Mouse (Mus musculus): Measurements from ENCODE around the gene Glis3. TPM values are rescaled to one million over a fixed set of nuclear protein-coding genes. Genes with fewer than 3 reads are reported as not detected.

Glis3 gene
- total RNA-seq, 2 experiments from 2014 or later = 2.1 to 2.3 TPM

DNA sequence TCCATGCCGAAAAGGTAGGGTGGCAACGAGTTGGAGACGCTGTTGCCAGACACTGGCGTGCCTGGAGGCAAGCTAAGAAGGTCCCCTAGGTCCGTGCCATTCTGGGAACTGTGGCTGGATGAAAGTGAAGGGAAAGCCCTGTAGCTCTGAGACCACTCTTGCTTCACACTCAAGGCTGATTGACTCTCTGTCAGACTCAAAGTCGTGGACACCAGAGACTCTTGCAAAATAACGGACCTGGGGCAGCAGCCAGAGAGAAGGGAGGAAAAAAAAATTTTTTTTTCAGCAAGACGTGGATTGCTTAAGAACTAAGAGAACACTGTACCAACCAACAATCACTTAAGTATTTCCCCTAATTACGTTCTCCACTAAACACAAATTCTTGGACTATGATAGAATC is 148.1 kb downstream of the Glis3 start:
- DNase-seq = no peak

DNA sequence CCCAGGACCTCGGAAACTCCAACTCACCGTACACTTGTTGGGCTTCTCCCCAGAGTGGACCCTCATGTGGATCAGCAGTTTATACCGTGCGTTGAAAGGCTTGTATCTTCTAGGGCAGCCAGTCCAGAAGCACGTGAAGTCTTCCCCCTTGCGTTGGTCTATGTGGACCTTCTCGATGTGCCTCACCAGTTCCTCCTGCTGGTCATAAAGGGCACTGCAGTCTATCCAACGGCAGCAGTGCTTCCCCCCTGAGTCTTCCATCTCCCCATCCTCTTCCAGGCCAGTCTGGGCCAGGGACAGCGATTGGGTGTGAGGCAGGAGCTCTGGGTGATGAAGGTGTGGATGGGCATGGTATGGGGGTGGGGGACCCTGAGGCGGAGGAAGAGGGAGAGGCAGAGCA is 149.0 kb downstream of the Glis3 start:
- DNase-seq = peak; percentile 72

DNA sequence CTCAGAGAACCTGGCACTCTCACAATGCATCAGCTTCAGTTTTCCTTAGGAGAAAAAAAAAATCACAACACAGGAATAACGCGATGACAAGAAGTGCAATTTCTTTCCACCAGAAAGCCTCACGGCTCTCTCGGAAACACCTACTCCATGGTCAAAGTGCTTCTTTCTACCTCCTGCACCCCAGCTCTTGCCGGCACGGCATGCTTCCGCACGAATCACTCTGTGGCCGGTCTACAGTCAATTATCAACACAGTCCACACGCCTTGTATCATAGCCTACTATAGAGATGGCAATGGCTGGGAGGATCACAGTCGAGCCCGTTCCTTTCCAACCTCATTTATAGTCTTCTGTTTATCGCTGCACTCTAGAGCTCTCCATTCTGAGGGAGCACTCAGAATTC is 150.9 kb downstream of the Glis3 start:
- no peak for DNase-seq

DNA sequence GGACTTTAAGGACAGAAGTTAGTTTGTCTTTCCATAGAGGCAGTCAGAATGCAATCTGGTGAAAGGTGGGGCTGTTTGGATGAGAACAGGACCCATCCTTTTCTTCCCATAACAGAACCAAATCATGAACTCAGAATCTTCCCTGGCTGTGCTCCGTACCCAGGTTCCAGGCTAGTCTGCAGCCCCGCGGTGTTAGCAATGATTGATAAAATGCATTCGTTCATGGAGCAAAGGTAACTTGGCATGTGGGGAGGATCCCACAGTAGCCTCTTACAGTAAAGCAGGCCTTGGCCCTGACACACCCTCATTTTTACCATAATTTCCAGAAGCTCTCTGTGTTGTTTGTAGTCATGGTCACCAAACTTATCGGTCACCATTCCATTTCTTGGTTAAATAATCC is 152.4 kb downstream of the Glis3 start:
- no peak for DNase-seq

DNA sequence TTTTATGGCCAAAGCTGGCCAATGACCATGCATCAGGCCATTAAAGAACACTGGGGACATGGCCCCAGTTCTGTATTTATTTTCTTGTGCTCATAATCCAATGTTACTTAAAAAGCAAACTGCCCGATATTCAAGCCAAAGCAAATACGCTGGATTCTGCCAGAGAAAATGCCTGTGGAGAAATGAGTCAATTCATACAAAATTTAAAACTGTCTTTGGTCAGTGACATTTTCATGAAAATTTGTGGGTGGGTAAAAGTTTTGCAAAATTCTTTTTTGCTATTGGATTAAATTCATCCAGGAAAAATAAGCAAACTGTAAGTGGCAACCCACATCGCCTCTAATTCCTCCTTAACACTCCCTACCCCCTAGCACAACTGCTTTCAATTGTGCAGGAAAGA is 154.5 kb downstream of the Glis3 start:
- no peak for DNase-seq

DNA sequence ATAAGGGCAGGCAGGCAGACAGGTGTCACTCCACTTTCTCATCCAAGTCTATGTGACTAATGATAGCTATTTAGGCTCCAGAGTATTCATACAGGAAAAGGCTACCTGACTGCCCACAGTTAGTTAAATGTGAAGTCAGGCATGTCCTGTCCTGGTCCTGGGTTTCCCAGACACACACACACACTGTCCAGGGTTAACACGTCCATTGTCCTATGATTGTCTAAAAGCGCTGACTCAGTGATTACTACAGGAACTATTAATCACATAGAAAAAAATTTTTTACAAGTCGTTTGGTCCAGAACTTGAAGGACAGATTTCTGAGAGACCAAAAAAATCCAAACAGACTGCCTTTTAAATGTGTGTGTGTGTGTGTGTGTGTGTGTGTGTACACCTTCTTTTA is 157.6 kb downstream of the Glis3 start:
- no peak for DNase-seq

DNA sequence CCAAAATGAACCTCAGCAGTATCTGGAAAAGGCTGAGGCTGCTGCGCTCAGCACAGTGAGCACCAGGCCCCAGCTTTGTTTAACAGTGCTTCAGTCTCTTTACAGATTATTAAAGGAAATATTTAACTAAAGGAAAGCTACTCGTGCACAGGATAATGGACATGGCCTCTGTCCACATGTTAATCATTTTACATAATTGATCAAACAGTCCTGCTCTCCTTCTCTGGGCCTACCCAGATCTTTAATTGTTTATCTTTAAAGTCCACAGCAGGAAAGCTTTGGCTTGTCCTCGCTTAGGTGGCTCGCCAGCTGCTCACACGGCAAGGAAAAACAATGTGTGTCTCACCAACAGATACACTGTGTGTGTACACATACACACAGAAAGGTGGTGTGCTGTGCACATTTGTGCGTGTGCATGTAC is 159.1 kb downstream of the Glis3 start:
- DNase-seq = no peak

DNA sequence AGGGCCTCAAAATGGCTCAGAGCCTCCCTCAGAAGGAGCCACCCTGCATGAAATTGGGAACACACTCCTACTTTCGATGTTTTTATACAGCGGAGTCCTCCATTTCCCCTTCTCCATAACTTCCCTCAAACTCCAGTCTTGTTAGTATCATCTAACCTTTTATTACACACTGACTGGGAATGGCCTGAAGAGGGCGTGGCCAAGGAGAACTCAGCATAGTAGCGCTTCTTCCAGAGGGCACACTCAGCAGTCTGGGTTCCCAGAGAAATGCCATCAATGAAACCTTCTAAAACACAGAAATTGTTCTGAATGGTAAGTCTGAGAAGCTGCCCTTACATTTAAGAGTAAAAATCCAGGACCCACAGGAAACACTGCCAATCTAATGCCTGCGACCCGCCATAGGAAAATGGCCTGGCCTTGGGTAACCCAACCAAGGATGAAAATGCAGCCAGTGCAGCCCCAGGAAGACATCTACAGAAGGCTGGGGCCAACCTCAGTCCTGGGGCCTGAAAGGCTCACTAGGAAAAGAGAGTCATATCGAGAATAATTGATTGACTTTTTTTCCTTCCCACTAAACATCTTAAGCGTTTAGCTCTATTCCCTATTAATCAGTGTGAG is 159.6 kb downstream of the Glis3 start:
- no peak for DNase-seq

DNA sequence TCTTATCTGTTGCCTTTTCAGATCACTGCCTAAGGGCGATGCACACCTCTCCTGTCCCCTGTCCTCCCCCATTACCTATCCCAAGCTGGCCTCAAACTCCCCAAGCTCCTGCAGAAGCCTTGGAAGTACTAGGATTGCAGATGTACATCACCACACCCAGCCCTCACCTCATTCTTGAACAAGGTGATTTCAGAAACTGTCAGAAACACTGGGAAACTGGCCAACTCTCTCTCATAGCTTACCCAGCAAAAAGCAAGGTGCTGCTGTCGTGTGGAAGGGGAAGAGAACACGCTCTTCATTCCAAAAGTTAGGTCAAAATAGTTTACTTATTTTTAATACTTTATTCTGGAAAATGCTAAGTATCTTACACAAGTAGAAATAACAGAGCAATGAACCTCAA is 160.6 kb downstream of the Glis3 start:
- DNase-seq = no peak

DNA sequence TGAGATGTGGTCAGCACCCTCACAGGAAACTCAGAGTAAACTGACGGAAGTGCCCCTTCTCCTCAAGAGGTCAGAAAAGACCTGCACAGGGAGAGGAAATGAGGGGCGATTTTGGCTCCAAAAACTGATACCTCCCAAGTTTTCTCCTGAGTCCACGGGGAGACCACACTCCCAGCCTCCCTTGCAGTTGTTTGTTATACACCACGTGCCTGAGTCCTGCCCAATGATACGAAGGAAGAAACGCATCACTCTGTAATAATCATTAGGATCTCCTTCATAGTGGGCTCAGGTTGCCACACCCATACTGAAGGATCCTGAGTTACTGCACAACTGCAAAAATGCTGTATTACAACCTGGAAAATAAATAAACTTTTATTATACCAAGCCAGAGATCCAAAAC is 161.0 kb downstream of the Glis3 start:
- no peak for DNase-seq

DNA sequence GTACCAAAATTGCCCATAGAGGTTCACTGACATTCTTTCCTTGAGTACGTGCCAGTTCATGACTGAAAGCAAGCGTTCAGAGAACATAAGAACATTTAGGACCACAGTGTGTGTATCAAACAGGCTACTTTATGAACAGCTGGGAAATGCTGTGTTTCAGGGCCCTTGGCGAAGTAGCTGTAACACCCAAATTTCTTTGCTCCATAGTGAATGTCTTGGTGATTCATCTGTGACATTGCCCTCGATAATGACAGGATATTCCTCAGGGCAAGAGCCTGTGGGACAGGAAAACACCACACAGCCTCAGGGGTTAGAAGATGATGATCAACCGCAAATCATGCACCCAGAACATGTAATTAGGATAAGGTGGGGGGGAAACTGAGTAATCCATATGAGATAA is 161.6 kb downstream of the Glis3 start:
- no peak for DNase-seq

DNA sequence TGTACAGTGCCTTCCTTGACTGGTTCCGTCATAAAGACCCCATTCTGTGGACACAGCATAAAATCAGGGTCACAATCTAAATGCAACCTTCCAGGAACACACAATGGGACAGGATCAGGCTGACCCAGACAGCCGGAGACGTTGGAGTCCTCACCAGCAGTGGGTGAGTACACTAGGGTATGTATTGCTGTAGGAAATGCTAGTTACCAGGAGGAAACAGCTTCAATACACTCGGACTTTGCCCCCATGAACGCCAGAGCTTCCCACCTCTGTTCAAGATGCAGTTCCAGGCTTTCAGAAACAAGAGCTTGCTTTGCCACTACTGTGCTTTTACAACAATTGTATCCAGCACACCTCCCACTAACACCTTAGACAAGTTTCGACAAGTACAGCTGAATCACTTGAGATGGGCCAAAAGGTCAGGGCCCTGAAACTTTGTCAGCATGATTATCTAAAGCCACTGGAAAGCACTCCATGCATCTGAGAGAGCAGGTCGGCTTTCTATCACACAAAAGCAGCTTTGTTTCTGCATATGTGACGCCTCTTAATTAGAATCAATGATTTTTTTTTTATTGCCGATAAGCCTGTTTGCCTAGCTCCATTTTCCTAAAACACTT is 162.3 kb downstream of the Glis3 start:
- DNase-seq = no peak

DNA sequence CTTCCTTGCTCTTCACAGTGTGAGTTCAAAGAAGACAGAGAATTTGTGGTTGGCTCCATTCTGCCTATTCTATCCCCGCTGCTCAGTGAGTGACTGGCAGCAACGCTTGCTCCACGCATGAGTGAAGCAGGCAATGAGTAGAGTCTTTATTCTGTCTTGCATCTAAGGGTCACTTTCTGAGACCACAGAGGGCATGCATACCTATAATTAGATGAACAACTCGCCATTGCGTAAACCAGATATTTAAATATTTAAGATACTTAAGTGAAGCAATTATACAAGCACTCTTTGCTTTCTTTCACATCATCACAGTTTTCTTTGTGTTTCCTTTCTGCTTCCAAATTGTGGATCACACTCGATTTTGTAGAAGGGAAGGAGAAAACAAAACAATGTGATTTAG is 163.4 kb downstream of the Glis3 start:
- DNase-seq = no peak

DNA sequence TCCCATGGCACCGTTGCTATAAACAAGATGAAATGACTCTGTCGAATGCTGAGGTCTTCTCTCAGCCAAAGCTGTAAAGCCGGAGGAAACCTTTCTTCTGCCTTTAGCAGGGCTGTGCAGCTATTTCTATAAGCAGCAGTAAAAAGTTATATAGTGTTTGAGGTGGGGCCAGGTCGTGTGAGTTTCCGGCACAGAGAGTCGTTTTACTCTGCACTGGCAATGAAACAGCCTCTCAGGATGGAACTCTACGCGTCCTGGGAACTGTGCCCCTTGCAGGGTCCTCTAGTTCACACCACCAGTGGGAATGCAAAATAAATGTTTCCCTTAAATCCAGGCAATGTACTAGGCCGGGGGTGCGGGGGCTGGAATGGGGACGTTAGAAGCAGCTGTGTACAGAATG is 167.4 kb downstream of the Glis3 start:
- no peak for DNase-seq

DNA sequence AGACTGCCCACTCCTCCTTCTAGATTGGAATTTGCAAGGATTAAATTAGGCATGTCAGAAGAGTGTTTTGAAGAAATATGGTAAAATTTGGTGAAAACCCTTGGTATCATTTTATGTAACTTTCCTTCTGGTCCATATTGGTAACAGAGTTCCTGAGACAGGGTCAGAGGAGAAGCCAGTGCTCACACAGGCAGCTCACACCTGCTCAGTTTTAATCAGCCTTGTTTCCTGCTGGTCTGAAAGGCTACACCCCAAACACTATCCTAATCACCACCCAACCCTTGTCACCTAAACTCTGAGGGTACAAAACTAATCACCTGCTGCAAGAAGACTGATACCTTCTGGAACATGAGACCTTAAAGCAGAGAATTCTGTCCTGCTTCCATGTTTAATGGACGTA is 168.0 kb downstream of the Glis3 start:
- no peak for DNase-seq

DNA sequence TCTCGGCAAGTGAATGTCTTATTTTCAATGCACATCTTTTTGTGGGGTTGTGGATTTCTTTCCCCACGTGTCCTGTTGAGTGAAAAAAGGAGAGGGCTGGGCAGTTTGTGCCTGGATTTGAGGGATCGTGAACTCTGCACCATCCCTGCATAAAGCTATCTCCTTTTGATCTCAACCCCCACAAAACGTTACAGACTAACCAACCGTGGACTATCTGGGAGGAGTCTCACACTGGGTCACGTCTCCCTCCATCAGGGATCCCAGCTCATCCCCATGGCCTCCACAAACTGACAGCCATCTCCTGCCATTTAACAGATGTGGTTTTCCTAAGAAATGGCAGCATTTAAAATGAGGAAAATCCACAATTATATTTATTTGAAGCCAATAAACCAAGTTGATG is 174.5 kb downstream of the Glis3 start:
- DNase-seq = no peak

DNA sequence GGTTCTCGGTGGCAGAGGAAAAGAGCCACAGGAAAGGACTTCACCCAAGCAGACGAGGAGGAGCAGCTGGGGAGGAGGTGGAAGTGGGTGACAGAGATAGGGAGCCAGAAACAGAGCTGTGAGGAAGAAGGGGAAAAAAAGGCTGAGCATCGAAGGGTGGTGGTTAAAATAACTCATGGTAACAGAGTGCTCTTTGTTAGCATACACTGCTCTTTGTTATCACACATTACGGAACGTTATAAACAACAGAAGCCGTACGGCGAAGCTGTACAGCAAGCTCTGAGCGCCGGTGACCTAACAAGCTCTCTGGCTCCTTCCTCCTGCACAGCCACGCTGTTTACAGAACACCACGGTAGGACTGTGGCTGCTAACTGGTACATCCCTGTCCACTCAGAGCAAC is 176.9 kb downstream of the Glis3 start:
- DNase-seq = no peak

DNA sequence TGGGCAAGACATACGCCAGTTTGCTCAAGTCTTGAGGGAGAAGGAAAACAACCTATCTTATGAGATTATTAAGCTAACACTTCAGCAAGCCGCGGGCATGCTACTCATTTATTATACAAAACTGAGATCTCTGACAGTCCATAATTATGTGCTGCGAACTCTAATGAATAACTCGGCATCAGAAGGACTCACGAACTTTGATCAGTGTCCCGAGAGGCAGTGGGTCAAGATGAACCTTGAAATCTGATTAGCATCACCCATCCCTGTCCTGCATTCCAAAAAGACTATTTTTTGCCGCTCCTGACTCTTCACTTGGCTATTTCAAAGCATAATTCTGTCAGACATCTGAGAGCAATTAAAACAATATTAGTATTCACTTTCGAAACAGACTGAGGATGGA is 178.9 kb downstream of the Glis3 start:
- DNase-seq = no peak

DNA sequence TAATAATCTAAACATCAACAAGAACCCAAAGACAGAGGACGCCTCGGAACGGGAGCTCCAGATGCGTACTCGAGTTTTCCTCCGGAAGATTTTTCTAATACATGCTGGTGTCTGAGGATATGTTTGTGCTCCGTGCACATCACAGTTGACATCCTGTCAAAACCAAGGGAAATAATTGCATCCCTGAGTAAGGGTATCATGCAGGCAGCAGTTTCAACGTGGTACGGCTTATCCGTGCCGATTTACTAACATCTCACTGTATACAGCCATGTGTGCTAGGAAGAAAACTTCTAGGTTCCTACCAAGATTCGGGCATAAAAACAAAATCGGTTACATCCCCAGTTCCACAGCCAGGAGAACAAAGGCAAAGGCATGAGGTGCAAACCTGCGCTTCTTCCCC is 179.4 kb downstream of the Glis3 start:
- no peak for DNase-seq

DNA sequence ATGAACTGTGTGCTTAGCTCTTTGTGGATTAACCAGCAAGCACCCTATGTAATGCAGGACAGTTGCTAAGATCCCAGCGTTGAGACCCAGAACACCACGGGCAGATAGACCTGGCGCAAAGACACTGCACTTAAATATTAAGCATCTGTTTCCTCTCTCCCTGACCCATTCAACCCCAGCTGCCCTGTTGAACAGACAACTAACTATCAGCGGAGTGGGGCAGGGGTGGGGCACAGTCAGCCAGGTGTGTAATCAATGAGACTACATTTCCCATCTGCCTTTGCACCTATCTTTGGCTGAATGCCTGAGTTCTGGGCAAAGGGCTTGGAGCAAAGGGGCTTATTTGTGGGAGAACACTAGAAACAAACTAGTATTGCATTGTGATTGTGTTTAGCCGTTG is 180.1 kb downstream of the Glis3 start:
- DNase-seq = no peak

DNA sequence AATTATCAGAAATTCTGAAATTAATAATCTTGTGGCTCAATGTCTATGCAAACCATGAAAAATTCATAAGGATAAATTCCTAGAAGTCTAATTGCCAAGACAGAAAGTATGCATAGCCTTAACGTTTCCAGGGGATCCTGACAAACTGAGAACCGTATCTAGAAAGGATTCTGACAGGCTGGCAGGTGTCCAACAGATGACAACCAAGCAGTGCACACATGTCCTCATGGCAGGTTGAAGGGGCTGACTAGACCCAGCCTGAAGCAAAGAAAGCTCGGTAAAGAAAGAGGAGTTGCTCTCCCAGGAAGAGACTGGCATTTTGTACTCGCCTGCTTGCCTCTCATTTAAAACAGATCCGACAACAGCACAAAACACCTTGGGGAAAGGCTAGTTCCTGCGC is 184.0 kb downstream of the Glis3 start:
- no peak for DNase-seq

DNA sequence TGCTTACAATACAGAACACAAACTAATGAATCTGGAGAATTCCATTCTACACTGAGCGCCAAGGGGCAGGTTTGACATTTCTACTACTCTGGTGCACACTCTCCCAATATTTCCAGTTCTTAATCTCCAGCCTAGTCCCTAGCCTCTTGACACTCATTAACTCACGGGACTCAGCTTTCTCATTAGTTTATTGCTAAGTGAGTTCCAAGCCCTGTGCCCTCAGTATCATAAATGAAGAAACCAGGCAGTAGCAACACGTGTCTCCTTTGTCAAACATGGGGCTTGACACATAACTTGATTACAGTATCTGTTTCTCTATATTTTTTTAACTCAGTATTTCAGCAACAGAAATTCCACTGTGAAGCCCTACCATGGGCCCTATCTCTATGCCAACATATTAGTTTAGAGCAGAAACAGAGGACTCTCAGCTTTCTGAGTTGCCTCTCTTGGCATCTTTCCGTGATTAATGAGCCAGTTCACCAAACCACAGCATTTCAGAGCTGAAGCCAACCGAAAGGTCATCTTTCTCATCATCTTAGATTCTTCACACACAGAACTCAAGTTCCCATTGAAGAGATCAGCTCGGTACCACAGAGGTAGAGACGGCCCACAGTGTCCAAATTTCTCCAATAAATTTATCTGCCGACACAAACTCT is 186.1 kb downstream of the Glis3 start:
- no peak for DNase-seq

DNA sequence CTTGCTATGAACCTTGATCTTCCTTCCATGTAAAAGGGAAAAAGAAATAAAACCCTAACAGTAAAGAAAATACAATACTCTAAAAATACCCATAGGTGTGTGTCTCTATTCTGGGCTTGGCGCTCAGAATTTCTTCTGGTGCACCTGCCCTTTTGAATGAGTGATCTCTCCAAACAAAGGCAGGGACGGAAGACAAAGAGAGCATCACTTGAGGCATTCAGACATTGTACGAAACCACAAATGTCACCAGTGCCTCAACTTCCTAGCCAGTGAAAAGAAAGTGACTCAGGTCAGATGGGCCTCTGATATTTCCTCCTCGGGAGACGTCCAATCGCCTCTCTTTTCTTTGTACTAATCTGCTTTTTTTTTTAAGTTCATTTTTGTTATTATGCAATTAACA is 201.8 kb downstream of the Glis3 start:
- no peak for DNase-seq

DNA sequence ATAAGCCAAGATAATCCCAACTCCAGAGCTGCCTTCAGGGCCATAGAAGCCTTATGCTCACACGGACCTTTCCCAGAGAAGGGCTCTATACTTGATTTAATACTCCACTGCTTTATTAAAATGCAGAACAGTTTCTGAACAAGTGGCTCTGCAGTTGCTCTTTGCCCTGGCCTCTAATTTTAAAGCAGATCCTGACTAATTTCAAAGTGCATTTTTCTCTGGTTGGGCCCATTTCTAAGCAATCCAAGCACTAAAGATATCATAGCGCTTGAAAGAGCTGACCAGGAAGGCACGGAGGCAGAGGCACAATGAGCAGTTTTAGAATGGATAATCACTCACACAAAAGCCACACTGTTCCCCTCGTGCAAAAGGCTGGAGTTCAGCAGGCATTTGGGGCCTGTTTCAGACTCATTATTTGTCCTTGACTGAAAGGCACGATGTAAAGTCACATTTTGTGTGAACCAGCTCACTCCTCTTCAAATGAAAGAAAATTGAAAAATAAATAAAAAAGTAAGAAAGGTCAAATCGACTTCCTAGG is 202.5 kb downstream of the Glis3 start:
- no peak for DNase-seq
